Mouse (Mus musculus) erythroblast, adult 5-6 weeks (primary cell): ENCODE measurements around the gene Hist1h1a. TPM values are rescaled to one million over a fixed set of nuclear protein-coding genes. Genes with fewer than 3 reads are reported as not detected.
A peak's percentile ranks its signal among the peaks of the same experiment; 100 is the strongest.

Experiments used
- ATAC-seq: replicated peaks from 2 replicates; pipeline ENCODE4 v1.8.0; 2016; ENCODE audit warnings: moderate number of reproducible peaks, mild to moderate bottlenecking, moderate TSS enrichment, inconsistent platforms; ENCODE audit not compliant: poor library complexity, low FRiP score, severe bottlenecking
- total RNA-seq, 2 experiments: library from RNA; stranded (forward) in 1 of 2; stranded (reverse) in 1 of 2; fragments of 150-400 nt in 1 of 2; fragments of 200-764, 138-1000 nt in 1 of 2; gene quantifications; 2 replicates each; pipeline versions ENCODE4 v1.2.3 to v1.2.4; 2015 to 2017; ENCODE audit warnings: low replicate concordance in 2 of 2

Hist1h1a gene
- total RNA-seq, 2 experiments from 2014 or later = 106 to 1,089 TPM

DNA sequence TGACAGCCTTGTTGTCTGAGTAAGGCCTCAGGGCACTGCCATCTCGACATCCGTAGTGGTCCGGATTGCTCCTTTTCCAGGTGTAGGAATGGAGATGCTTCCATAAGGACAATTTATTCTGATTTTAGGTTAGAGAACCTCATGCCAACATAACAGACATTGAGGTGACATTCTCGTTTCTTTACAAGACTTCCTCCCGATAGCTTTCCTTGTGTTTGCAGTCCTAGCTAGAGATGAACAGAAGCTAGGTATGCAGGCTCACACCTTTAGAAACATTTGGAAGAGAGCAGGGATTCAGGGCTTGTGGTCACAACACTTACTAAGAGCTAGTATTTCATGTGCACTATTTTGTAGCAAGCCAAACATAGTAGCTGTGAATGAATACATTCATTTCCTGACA, 20.3 kb upstream of the Hist1h1a start:
- ATAC-seq = no peak

DNA sequence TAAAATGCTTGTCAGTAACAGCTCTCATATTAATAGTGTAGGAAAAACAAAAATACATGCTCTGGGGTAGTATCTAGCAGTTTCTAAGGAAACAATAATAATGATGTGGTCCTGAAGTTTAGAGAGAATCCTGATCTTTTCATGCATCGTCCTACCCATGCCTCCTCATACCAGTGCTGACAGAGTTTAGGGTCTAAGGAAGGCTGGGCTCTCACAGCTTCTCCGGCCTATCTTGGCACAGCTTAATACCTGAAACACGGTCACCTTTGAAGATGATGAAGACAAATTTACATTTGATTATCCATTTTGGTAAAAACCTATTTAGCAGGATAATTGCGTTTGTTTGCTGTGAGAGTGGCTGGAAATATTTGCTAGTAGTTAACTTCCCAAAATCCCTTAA, 19.5 kb upstream of the Hist1h1a start:
- ATAC-seq = no peak

GRCm38 (mm10) chr13:23744421-23745380, 18.8 kb upstream of the Hist1h1a start:
- ATAC-seq = 0 out of 2 replicates have a peak, but pooled peaks have one; percentile 5

- ATAC-seq = peak; percentile 64
Measured at GRCm38 (mm10) chr13:23745381-23746161, 17.9 kb upstream of the Hist1h1a start, which contains the start of gene Hist1h3c. Gene Hist1h3c, minus strand, starts transcription at chr13:23745602.

GRCm38 (mm10) chr13:23746201-23747080, 17.0 kb upstream of the Hist1h1a start, which contains the start of gene Hist1h2bb:
Gene Hist1h2bb, plus strand, starts transcription at chr13:23746734.
- ATAC-seq = peak; percentile 76

DNA sequence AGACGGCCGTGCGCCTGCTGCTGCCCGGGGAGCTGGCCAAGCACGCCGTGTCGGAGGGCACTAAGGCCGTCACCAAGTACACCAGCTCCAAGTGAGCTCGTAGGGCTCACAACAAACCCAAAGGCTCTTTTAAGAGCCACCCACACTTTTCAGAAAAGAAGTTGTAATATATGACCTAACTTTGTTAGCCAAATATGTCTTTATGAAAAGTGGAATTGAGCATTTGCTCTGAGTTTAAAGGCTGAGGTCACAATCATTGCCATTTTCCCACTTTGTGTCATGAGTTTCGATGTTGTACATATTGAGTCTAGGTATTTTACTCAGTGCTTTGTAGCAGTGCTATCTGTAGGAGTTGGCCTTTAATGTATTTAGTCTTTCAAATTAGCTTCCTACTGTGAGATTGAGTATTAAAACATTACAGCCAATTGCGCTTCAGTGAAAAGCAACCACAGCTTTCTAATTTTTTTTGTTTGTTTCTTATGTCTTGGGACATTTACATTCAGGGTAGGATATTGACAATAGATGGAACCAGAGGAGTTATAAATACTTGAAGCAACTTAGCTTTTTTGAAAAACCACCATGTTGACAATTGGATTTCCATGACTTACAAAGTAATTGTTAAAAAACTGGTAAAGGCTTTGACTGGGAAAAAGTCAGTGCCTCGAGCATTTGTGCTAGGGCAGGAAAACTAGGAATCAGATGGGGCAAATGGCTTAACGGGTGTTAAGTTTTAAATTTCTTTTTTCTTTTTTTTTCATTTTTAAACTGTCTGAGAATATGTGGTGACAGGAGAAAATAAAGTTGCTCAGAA, 16.2 kb upstream of the Hist1h1a start:
- ATAC-seq = 0 out of 2 replicates have a peak, but pooled peaks have one; percentile 9

- ATAC-seq = no peak
Measured at GRCm38 (mm10) chr13:23747892-23748288, 15.6 kb upstream of the Hist1h1a start.

DNA sequence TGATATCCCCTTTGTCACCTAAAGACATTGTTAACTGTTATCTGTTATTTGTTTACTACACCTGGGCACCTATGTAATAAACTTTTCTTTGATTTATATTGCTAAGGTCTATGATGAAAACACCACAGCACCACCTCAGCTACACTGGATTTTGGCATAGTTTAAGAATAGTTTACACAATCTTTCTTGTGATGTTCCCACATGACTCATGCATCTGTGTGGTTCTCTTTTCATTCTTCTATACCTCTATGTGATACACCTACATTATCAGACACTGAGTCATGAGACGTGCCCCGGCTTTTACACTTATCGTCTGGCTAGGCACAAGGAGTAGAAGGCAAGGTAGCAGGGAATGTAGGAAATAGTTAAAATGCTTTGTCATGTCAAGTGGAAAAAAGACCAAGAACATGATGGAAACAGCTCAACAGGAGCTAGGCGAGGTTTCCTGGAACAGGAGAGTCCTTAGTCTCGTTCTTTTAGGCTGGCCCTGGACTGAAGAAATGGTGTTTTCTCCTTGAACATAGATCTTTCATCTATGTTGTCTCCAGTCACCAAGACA, 13.8 kb upstream of the Hist1h1a start:
- ATAC-seq = no peak

DNA sequence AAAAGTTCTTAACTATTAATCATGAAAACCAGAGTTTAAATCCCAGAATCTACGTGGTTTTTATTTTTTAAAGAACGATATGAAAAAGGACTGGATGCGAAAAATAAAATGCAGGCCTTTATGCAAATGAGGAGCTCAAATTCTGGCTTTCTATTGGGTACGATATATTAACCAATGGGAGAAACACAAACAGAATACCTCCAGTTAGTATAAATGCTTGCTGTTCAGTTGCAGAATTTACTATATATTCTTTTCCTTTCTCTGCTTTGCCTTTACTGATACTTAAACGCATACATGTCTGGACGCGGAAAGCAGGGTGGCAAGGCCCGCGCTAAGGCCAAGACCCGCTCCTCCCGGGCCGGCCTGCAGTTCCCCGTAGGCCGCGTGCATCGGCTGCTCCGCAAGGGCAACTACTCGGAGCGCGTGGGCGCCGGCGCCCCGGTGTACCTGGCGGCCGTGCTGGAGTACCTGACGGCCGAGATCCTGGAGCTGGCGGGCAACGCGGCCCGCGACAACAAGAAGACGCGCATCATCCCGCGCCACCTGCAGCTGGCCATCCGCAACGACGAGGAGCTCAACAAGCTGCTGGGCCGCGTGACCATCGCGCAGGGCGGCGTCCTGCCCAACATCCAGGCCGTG, 12.5 kb upstream of the Hist1h1a start, which contains the start of gene Hist1h2ab:
Hist1h2ab (plus strand) TSS at position 288 of the 639 bp plus-strand sequence.
- peak; percentile 63 for ATAC-seq

DNA sequence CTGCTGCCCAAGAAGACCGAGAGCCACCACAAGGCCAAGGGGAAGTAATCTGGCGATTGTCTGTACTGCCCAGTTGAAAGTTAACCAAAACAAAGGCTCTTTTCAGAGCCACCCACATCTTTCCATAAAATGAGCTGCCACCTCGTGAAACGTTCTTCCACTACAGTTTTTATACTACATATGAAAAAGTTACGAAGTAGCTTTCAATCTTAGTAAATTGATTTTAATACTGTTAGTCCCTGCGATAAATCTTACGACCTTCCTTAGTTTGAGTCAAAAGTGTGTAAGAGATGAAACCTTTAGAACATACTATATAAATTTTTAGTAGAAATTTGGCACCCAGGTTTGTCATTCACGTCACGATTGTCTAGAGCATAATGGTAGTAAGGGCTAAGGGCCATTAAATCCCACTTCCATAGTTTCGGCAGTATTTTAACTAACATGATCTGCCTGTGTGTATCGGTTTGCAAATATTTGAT, 11.9 kb upstream of the Hist1h1a start:
- peak; percentile 13; the same call in 1 of the 2 replicates for ATAC-seq

- ATAC-seq = peak; percentile 67
Measured at GRCm38 (mm10) chr13:23752067-23752741, 11.3 kb upstream of the Hist1h1a start, which contains the start of gene Hist1h3b. Gene Hist1h3b, plus strand, starts transcription at chr13:23752267.

GRCm38 (mm10) chr13:23752742-23753172, 10.7 kb upstream of the Hist1h1a start:
- no peak for ATAC-seq

- ATAC-seq = no peak
Measured at GRCm38 (mm10) chr13:23753314-23754078, 10.0 kb upstream of the Hist1h1a start.

DNA sequence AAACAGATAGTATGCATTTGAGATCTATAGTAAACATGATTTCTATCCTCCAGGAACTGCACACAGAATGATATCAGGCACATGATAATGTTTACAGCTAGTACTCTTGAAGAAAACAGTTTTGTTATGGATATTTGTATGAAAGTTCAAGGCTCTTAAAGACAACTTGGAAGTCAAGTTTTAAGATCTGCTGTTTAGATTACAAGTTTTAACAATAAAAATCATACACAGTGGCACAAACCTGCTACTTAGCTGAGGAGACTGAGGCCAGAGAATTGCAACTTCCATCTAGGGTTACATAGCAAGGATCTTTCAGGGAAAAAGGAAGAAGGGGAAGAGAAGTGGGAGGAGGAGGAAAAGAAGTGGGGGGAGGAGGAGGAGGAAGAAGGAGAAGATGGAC, 8.5 kb upstream of the Hist1h1a start:
- no peak for ATAC-seq

DNA sequence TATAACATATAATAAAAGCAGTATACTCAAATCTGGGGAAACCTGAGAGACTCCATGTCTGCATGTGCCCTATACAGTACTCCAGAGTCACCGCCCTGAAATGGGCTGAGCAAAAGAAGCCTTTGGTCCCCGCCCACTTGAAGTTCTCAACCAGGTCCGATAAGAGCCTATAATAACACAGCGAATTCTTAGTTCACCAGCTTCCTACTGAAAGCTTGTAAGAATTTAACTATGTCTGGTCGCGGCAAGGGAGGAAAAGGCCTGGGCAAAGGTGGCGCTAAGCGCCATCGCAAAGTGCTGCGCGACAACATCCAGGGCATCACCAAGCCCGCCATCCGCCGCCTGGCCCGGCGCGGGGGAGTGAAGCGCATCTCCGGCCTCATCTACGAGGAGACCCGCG, 6.7 kb upstream of the Hist1h1a start, which contains the start of gene Hist1h4b:
Hist1h4b (plus strand) TSS at position 224 of the 400 bp plus-strand sequence.
- peak; percentile 61 for ATAC-seq

DNA sequence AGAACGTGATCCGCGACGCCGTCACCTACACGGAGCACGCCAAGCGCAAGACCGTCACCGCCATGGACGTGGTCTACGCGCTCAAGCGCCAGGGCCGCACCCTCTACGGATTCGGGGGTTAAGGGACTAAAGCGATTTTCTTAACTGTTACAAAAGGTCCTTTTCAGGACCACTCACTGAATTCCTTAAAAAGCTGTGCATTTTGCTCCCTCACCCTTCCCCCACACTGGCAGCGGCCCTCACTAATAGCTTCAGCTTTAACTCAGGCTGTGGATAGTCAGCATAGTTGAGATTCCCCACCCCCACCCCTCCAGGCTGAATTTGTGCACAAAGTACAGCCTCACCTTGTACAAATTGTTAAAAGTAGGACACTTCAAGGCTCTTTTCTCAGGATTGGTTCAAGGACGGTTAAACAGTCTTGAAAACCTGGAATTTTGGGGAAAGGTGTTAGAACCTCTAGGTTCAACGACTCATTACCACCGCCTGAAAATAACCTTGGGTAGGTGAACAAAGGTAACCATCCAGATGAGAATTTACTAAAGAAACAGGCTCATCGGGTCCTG, 6.2 kb upstream of the Hist1h1a start:
- ATAC-seq = peak; percentile 32
